Comparison of ENCODE assay signal across 24 mouse cellular contexts in genomic region chr17:79497629-79498028, GRCm38 (mm10).
DNase-seq lines count a peak whose midpoint lies in the region; ATAC-seq and TF ChIP-seq lines count a peak whose summit lies in the region.
"Had no signal": no experiment of that assay in that cellular context is flagged by ENCODE, and none has a peak within 500 bp of the region (broad histone marks: within the 10 kb centered on the region; RNA-seq: fewer than 3 reads in every experiment).

No protein-coding gene starts in this region.

- no peaks in the 10 kb centered on the region for H3K36me3 ChIP-seq in heart, embryonic 10.5 days
- no peaks in the 10 kb centered on the region for H3K36me3 ChIP-seq in stomach, embryonic 14.5 days (ENCODE audit: control insufficient read depth, insufficient read depth, low read length)
- H3K36me3 ChIP-seq: embryonic facial prominence, embryonic 12.5 days; limb, embryonic 13.5 days; liver, embryonic 12.5 days had no signal

- H3K9ac ChIP-seq in stomach, embryonic 14.5 days (replicated peaks; ENCODE audit: low read depth, low read length): no peak overlapping the region
- H3K9ac ChIP-seq: embryonic facial prominence, embryonic 12.5 days; forebrain, postnatal 0 days; limb, embryonic 13.5 days; liver, embryonic 12.5 days had no signal

- H3K4me3 ChIP-seq in heart, embryonic 10.5 days: no peak overlapping the region
- no peak overlapping the region for H3K4me3 ChIP-seq in left cerebral cortex, adult 2 months
- no peak overlapping the region for H3K4me3 ChIP-seq in stomach, embryonic 14.5 days (ENCODE audit: low read depth, low read length)
- H3K4me3 ChIP-seq: embryonic facial prominence, embryonic 12.5 days; limb, embryonic 13.5 days; liver, embryonic 12.5 days had no signal

- no peaks in the 10 kb centered on the region for H3K9me3 ChIP-seq in heart, embryonic 10.5 days
- no peaks in the 10 kb centered on the region for H3K9me3 ChIP-seq in stomach, embryonic 14.5 days (ENCODE audit: control insufficient read depth, low read depth, low read length)
- H3K9me3 ChIP-seq: embryonic facial prominence, embryonic 12.5 days; liver, embryonic 12.5 days had no signal

- intact Hi-C loops in left cerebral cortex, adult 2 months (cut with DNase I): loop anchor here (5.0 kb wide), 1 partner anchor 140 kb away; the partner anchor contains the start of gene Cdc42ep3
- intact Hi-C loops in left cerebral cortex, postnatal 4 days (cut with DNase I): no loop called here

- peak; percentile 78 for DNase-seq in heart, embryonic 10.5 days (ENCODE audit: low spot score)
- DNase-seq in heart, adult 8-10 months (ENCODE audit: low spot score): no peak
- peak in 1 of 2 experiments; percentile 15 for DNase-seq in left cerebral cortex, adult 2 months (ENCODE audit: extremely low spot score in 1 of 2, low spot score in 2 of 2)
- DNase-seq in left cerebral cortex, postnatal 4 days: no peak
- DNase-seq in brain, adult 2 months (ENCODE audit: low read depth, low spot score): peak; percentile 62
- DNase-seq in adrenal gland, adult (ENCODE audit: inconsistent age in 2 of 2, low spot score in 1 of 2): no peak
- DNase-seq: adrenal gland, postnatal 25 days; cerebellum, adult 9-11 months; forebrain, postnatal 0 days; gastrocnemius, postnatal 36 days; kidney, adult 2 months; layer of hippocampus, adult 9-11 months; lung, adult 18-20 months; lung, postnatal 10 days; thymus, adult 2 months; thymus, postnatal 4 days had no signal

- TF ChIP-seq CTCF in left cerebral cortex, adult 2 months (IDR thresholded peaks at IDR 0.05): no peak

- 0 out of 2 replicates have a peak, but pooled peaks have one; percentile 18 for ATAC-seq in stomach, embryonic 14.5 days (ENCODE audit: insufficient number of reproducible peaks, insufficient read depth, low FRiP score, low read depth)
- ATAC-seq: CD4-positive, CD25-positive, alpha-beta regulatory T cell, adult 4 months; forebrain, postnatal 0 days; hindbrain, postnatal 0 days; liver, embryonic 12.5 days had no signal

- H3K4me1 ChIP-seq in heart, embryonic 10.5 days: peaks cover 11% of the 10 kb centered on the region; the same call in 1 of the 2 replicates
- H3K4me1 ChIP-seq in stomach, embryonic 14.5 days (ENCODE audit: control insufficient read depth, insufficient read depth, low read length): no peaks in the 10 kb centered on the region; the same call in 1 of the 2 replicates
- H3K4me1 ChIP-seq: embryonic facial prominence, embryonic 12.5 days; liver, embryonic 12.5 days had no signal

- H3K27me3 ChIP-seq in heart, embryonic 10.5 days (ENCODE audit: insufficient read depth, poor library complexity, severe bottlenecking): no peaks in the 10 kb centered on the region
- no peaks in the 10 kb centered on the region for H3K27me3 ChIP-seq in stomach, embryonic 14.5 days (ENCODE audit: control insufficient read depth, insufficient read depth, low read length)
- H3K27me3 ChIP-seq: embryonic facial prominence, embryonic 12.5 days; limb, embryonic 13.5 days; liver, embryonic 12.5 days had no signal

- WGBS in heart, embryonic 10.5 days: 29% methylated on average over 4 of the region's 4 CpGs
- 54% methylated on average over 4 of the region's 4 CpGs for WGBS in stomach, embryonic 14.5 days

- H3K27ac ChIP-seq in heart, embryonic 10.5 days: 0 out of 2 replicates have a peak overlapping the region, but pooled peaks have one; percentile 3
- peak overlapping the region; percentile 33 for H3K27ac ChIP-seq in left cerebral cortex, adult 2 months
- H3K27ac ChIP-seq in stomach, embryonic 14.5 days (ENCODE audit: low read length): no peak overlapping the region
- H3K27ac ChIP-seq: embryonic facial prominence, embryonic 12.5 days; hindbrain, postnatal 0 days; kidney, postnatal 0 days; limb, embryonic 13.5 days; liver, embryonic 12.5 days had no signal

- H3K4me2 ChIP-seq in stomach, embryonic 14.5 days (replicated peaks; ENCODE audit: low read depth, low read length): no peak overlapping the region
- H3K4me2 ChIP-seq: embryonic facial prominence, embryonic 12.5 days; limb, embryonic 13.5 days; liver, embryonic 12.5 days; midbrain, embryonic 11.5 days had no signal

Comparison
In these comparisons a context has a peak if more than half of its experiments do, and no peak if none do; other contexts are left out.
1. DNase-seq: peak in heart, embryonic 10.5 days (single experiment) and brain, adult 2 months (single experiment); none in heart, adult 8-10 months (single experiment), left cerebral cortex, postnatal 4 days (single experiment) and adrenal gland, adult (0 of 2).